Mouse (Mus musculus) CH12.LX (cell line): Measurements from ENCODE around the gene Ptprg. TPM values are rescaled to one million over a fixed set of nuclear protein-coding genes. Genes with fewer than 3 reads are reported as not detected.

Source experiments
- DNase-seq: peaks from one replicate; pipeline ENCODE4 v3.0.0-alpha.2; 2013; ENCODE audit errors: extremely low read depth
- H3K27ac ChIP-seq: 2 replicates; pipeline ENCODE4 v1.5.1; 2012; ENCODE audit warnings: low read depth, mild to moderate bottlenecking, control low read depth, moderate library complexity; ENCODE audit not compliant: insufficient read depth
- H3K27me3 ChIP-seq: replicated peaks from 2 replicates; pipeline ENCODE3; 2012; ENCODE audit warnings: inconsistent platforms
- H3K36me3 ChIP-seq, 2 experiments: replicated peaks in 1 of 2; 2 replicates each; pipeline versions ENCODE3 to v1.6.1; 2012; ENCODE audit warnings: inconsistent platforms in 1 of 2, low read length in 1 of 2, mild to moderate bottlenecking in 1 of 2, mixed read lengths in 1 of 2, moderate library complexity in 1 of 2; ENCODE audit not compliant: control insufficient read depth in 1 of 2, insufficient read depth in 1 of 2
- H3K4me1 ChIP-seq, 2 experiments: 2 replicates each; pipeline ENCODE4 v1.6.1; 2012; ENCODE audit warnings: inconsistent platforms in 1 of 2, moderate library complexity in 1 of 2; ENCODE audit not compliant: insufficient read depth in 2 of 2, control insufficient read depth in 1 of 2
- H3K4me2 ChIP-seq: 2 replicates; pipeline ENCODE4 v1.6.1; 2012; ENCODE audit warnings: low read depth, mild to moderate bottlenecking, control low read depth; ENCODE audit not compliant: poor library complexity, insufficient read depth, severe bottlenecking
- H3K4me3 ChIP-seq, 3 experiments: fragments of 150-350 bp in 1 of 3; sonication (generic) in 1 of 3; replicated peaks in 1 of 3; 2 replicates each; pipeline versions ENCODE3 to v1.5.1; 2011 to 2012; ENCODE audit warnings: low read depth in 2 of 3, low read length in 2 of 3, mild to moderate bottlenecking in 2 of 3, moderate library complexity in 2 of 3, control low read depth in 1 of 3, improper control_type of control experiment in 1 of 3, inconsistent platforms in 1 of 3, mixed read lengths in 1 of 3; ENCODE audit not compliant: poor library complexity in 1 of 3
- H3K79me2 ChIP-seq: replicated peaks from 2 replicates; pipeline ENCODE4 v1.6.1; 2012; ENCODE audit warnings: mild to moderate bottlenecking, moderate library complexity; ENCODE audit not compliant: control insufficient read depth, poor library complexity, insufficient read depth, severe bottlenecking; ENCODE audit errors: extremely low read depth
- H3K9ac ChIP-seq: 2 replicates; pipeline ENCODE4 v1.6.1; 2012; ENCODE audit warnings: low read depth, mild to moderate bottlenecking, control low read depth, moderate library complexity; ENCODE audit not compliant: insufficient read depth
- H3K9me3 ChIP-seq: replicated peaks from 2 replicates; pipeline ENCODE3; 2012; ENCODE audit warnings: low read length, inconsistent platforms, mixed read lengths
- BHLHE40 ChIP-seq: IDR thresholded peaks from 2 replicates; pipeline ENCODE4 v1.6.1; 2011; ENCODE audit warnings: mild to moderate bottlenecking, low read depth, low read length, improper control_type of control experiment
- CHD1 ChIP-seq: IDR thresholded peaks from 2 replicates; pipeline ENCODE4 v1.6.1; 2012; ENCODE audit warnings: low read depth, low read length, improper control_type of control experiment, inconsistent platforms
- CHD2 ChIP-seq: IDR thresholded peaks from 2 replicates; pipeline ENCODE4 v1.6.1; 2011; ENCODE audit warnings: low read length, improper control_type of control experiment
- E2F4 ChIP-seq: IDR thresholded peaks from 2 replicates; pipeline ENCODE4 v1.6.1; 2011; ENCODE audit warnings: low read depth, low read length, improper control_type of control experiment; ENCODE audit not compliant: insufficient replicate concordance
- ELF1 ChIP-seq: IDR thresholded peaks from 2 replicates; pipeline ENCODE4 v1.6.1; 2014; ENCODE audit warnings: low read depth, mild to moderate bottlenecking, inconsistent platforms, low read length, improper control_type of control experiment
- EP300 ChIP-seq: IDR thresholded peaks from 2 replicates; pipeline ENCODE4 v1.6.1; 2011; ENCODE audit warnings: low read length, improper control_type of control experiment
- ETS1 ChIP-seq: conservative IDR thresholded peaks from 2 replicates; pipeline ENCODE4 v1.6.1; 2012; ENCODE audit warnings: low read depth, mild to moderate bottlenecking, inconsistent platforms, low read length, improper control_type of control experiment, moderate library complexity
- JUND ChIP-seq: conservative IDR thresholded peaks from 2 replicates; pipeline ENCODE4 v1.6.1; 2011; ENCODE audit warnings: low read depth, low read length, improper control_type of control experiment
- MAFK ChIP-seq: IDR thresholded peaks from 2 replicates; pipeline ENCODE4 v1.6.1; 2011; ENCODE audit warnings: low read length, improper control_type of control experiment; ENCODE audit not compliant: insufficient replicate concordance
- MAZ ChIP-seq: IDR thresholded peaks from 2 replicates; pipeline ENCODE4 v1.6.1; 2012; ENCODE audit warnings: low read depth, mild to moderate bottlenecking, inconsistent platforms, low read length, improper control_type of control experiment, moderate library complexity
- MXI1 ChIP-seq: IDR thresholded peaks from 2 replicates; pipeline ENCODE4 v1.6.1; 2011; ENCODE audit warnings: mild to moderate bottlenecking, low read depth, low read length, improper control_type of control experiment
- MYC ChIP-seq: IDR thresholded peaks from 2 replicates; pipeline ENCODE4 v1.6.1; 2011; ENCODE audit warnings: low read depth, mild to moderate bottlenecking, improper control_type of control experiment, low read length
- NELFE ChIP-seq: IDR thresholded peaks from 2 replicates; pipeline ENCODE4 v1.6.1; 2011; ENCODE audit warnings: low read depth, low read length, improper control_type of control experiment
- PAX5 ChIP-seq: IDR thresholded peaks from 2 replicates; pipeline ENCODE4 v1.6.1; 2012; ENCODE audit warnings: low read length, inconsistent platforms, mixed read lengths
- RCOR1 ChIP-seq: conservative IDR thresholded peaks from 2 replicates; pipeline ENCODE4 v1.6.1; 2012; ENCODE audit warnings: low read depth, mild to moderate bottlenecking, inconsistent platforms, low read length, improper control_type of control experiment
- SIN3A ChIP-seq: IDR thresholded peaks from 2 replicates; pipeline ENCODE4 v1.6.1; 2012; ENCODE audit warnings: low read length, improper control_type of control experiment, inconsistent platforms
- SMC3 ChIP-seq: IDR thresholded peaks from 2 replicates; pipeline ENCODE4 v1.6.1; 2011; ENCODE audit warnings: low read depth, low read length, improper control_type of control experiment
- UBTF ChIP-seq: IDR thresholded peaks from 2 replicates; pipeline ENCODE4 v1.6.1; 2012; ENCODE audit warnings: low read depth, mild to moderate bottlenecking, inconsistent platforms, low read length, improper control_type of control experiment, moderate library complexity
- USF1 ChIP-seq: IDR thresholded peaks from 2 replicates; pipeline ENCODE4 v1.6.1; 2014; ENCODE audit warnings: low read depth, mild to moderate bottlenecking, inconsistent platforms, low read length, improper control_type of control experiment
- USF2 ChIP-seq: conservative IDR thresholded peaks from 2 replicates; pipeline ENCODE4 v1.6.1; 2011; ENCODE audit warnings: low read depth, low read length, improper control_type of control experiment
- ZC3H11A ChIP-seq: IDR thresholded peaks from 2 replicates; pipeline ENCODE4 v1.6.1; 2012; ENCODE audit warnings: low read depth, mild to moderate bottlenecking, inconsistent platforms, low read length, improper control_type of control experiment
- dilution Hi-C: fragments of 300-500 bp; cut with MboI; formaldehyde crosslinking; loops from 2 replicates; pipeline ENCODE4 v1.14.3; 2020; ENCODE audit warnings: low sequenced_read_pairs; ENCODE audit not compliant: extremely low pct_unique_long_range_greater_than_20kb, extremely low pct_ligation_motif_present
- in situ Hi-C: fragments of 300-500 bp; cut with MboI; formaldehyde crosslinking; loops from 3 replicates; pipeline ENCODE4 v1.14.3; 2019; ENCODE audit warnings: low sequenced_read_pairs, low pct_ligation_motif_present, low pct_unique_long_range_greater_than_20kb, mixed read lengths
- polyA plus RNA-seq: library from polyadenylated mRNA; unstranded; fragments of >175 nt; gene quantifications from 2 replicates; pipeline ENCODE4 v1.2.1, GENCODE M21; 2012; ENCODE audit warnings: low read depth; ENCODE audit not compliant: insufficient read length
- total RNA-seq, 2 experiments: library from RNA; depleted of rRNA; stranded (reverse); fragments of 300-350 nt in 1 of 2; fragments of >200 nt in 1 of 2; gene quantifications; 2 replicates each; pipeline ENCODE4 v1.2.3; 2012 to 2014

The Ptprg gene
- total and polyA plus RNA-seq, 3 experiments = 0.08 TPM; not detected in 2

DNA sequence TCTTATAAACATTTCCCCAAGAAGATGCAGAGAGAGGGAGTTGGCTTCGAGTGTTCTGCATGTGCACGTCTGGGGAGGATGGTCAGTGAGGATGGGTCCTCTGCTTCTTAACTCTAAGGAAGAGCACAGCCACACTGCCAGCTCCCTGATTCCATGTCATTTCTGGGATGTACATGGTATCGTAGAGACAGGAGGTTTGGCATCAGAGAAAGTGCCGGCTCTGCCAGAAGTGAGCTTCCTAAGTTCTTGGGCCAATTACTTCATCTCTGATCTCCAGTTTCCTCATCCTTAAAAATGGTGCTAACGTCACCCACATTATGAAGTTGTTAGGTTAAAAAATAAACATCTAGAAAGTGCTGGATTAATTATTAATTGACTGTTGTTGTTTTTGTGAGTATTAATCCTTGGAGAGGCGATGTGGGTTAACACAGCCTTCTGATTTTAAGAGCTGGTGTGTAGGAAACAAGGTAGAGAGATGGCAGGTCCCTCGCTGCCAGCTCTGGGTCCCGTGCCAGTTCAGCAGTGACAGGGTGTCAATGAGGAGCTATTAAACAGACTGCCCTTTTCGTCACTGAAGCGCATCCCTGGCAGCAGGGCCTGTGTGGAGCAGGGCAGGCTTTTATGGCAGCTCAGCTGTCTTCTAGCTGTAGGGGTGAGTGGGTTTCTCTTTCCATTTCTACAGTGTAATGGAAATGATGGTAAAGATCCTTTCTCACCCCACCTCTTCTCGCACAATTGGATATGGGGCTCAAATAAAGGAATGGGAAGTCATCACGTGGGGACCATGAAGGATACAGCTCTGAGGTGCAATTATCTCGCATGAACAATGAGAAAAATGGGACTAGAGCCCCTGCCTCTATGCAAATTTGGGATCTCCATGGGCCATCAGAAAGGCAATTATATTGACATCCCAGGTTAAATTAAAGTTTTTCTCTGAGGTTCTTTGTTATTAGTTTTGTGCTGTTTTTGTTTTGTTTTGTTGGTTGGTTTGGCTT, 646.9 kb downstream of the Ptprg start:
- DNase-seq = no peak
- Histone ChIP-seq H3K4me2 (no peak overlapping the region), H3K79me2 (no peaks in the 10 kb centered on the region), H3K9ac (no peak overlapping the region), H3K4me1 (peaks cover 0 to 11% of the 10 kb centered on the region in 2 experiments; a peak in 2 of 4 replicates)
- TF ChIP-seq BHLHE40 (no peak), SIN3A (no peak), ELF1 (no peak), RCOR1 (no peak), JUND (no peak), MXI1 (no peak), E2F4 (no peak), MAZ (no peak), PAX5 (no peak), CHD1 (no peak), USF2 (no peak), CHD2 (no peak), ETS1 (no peak), SMC3 (no peak), NELFE (no peak)
- TF ChIP-seq, all 38 proteins: peak for 0
- H3K36me3 ChIP-seq = no peaks in the 10 kb centered on the region
- H3K27ac ChIP-seq = no peak overlapping the region
- no peak overlapping the region for H3K4me3 ChIP-seq
- no peaks in the 10 kb centered on the region for H3K27me3 ChIP-seq
- dilution Hi-C loops = no loop called here
- no peaks in the 10 kb centered on the region for H3K9me3 ChIP-seq
- in situ Hi-C loops = no loop called here

- H3K36me3 ChIP-seq = no peaks in the 10 kb centered on the region
- H3K4me2 ChIP-seq = no peak overlapping the region
- no peak overlapping the region for H3K27ac ChIP-seq
- dilution Hi-C loops (no loop called here), in situ Hi-C loops (no loop called here)
- TF ChIP-seq E2F4 (no peak), USF2 (no peak), EP300 (no peak), BHLHE40 (no peak), USF1 (no peak), MYC (no peak), SMC3 (no peak), MAFK (no peak), SIN3A (no peak), ZC3H11A (no peak), UBTF (no peak)
- H3K27me3 ChIP-seq = no peaks in the 10 kb centered on the region
- H3K9ac ChIP-seq = no peak overlapping the region
- no peak for DNase-seq
- H3K4me1 ChIP-seq = peaks cover 0 to 4% of the 10 kb centered on the region in 2 experiments; a peak in 1 of 4 replicates
- H3K9me3 ChIP-seq = no peaks in the 10 kb centered on the region
- no peak overlapping the region for H3K4me3 ChIP-seq
- no peaks in the 10 kb centered on the region for H3K79me2 ChIP-seq
These were observed 648.9 kb downstream of the Ptprg start for GRCm38 (mm10) chr14:12202214-12202613.
